Mouse (Mus musculus) kidney, adult 2 months (tissue): ENCODE measurements around the gene Gm11077.

ENCODE experiments used
- CTCF ChIP-seq: fragments of 200-500 bp; conservative IDR thresholded peaks from 2 replicates; pipeline ENCODE4 v1.5.1; 2011; ENCODE audit warnings: low read depth, mild to moderate bottlenecking, control low read depth, low read length, moderate library complexity, mixed read lengths; ENCODE audit not compliant: insufficient read depth, insufficient read length
- POLR2A ChIP-seq: fragments of 200-500 bp; IDR thresholded peaks from one replicate; pipeline ENCODE4 v1.6.1; 2011; ENCODE audit warnings: low read depth, low read length, control low read depth

GRCm38 (mm10) chr6:140680713-140681112 lies 48.4 kb upstream of the Gm11077 start:
- TF ChIP-seq CTCF (no peak), POLR2A (no peak)
